Mouse (Mus musculus) skeletal muscle tissue, adult 2 months (tissue): ENCODE measurements around the gene Ube4a.
A peak's percentile ranks its signal among the peaks of the same experiment; 100 is the strongest.

ENCODE experiments used
- DNase-seq: peaks from one replicate; pipeline ENCODE4 v3.0.0-alpha.2; 2012; ENCODE audit warnings: low read depth, low spot score

The Ube4a gene

GRCm38 (mm10) chr9:44965126-44965832 lies at the start of gene Ube4a:
Gene Ube4a, minus strand, starts transcription at chr9:44965600.
- peak; percentile 99 for DNase-seq

- no peak for DNase-seq
These were observed 49.5 kb upstream of the Ube4a start for GRCm38 (mm10) chr9:45014879-45015278.

GRCm38 (mm10) chr9:45011291-45011690 lies 45.9 kb upstream of the Ube4a start:
- no peak for DNase-seq

GRCm38 (mm10) chr9:45010461-45010860 lies 45.1 kb upstream of the Ube4a start:
- DNase-seq, result no peak

- no peak for DNase-seq
These were observed 44.0 kb upstream of the Ube4a start, which contains the start of gene Cd3e for GRCm38 (mm10) chr9:45009180-45010078. Gene Cd3e, minus strand, starts transcription at chr9:45009627.

- DNase-seq, result no peak
These were observed 42.9 kb upstream of the Ube4a start for GRCm38 (mm10) chr9:45008342-45008741.

- DNase-seq, result no peak
These were observed 42.0 kb upstream of the Ube4a start for GRCm38 (mm10) chr9:45007404-45007803.

- no peak for DNase-seq
These were observed 34.8 kb upstream of the Ube4a start for GRCm38 (mm10) chr9:45000249-45000648.

- no peak for DNase-seq
These were observed 34.4 kb upstream of the Ube4a start for GRCm38 (mm10) chr9:44999776-45000175.

GRCm38 (mm10) chr9:44999171-44999570 lies 33.8 kb upstream of the Ube4a start:
- DNase-seq, result peak; percentile 38

- no peak for DNase-seq
These were observed 32.7 kb upstream of the Ube4a start for GRCm38 (mm10) chr9:44998138-44998537.

GRCm38 (mm10) chr9:44996590-44996989 lies 31.2 kb upstream of the Ube4a start:
- no peak for DNase-seq

- no peak for DNase-seq
These were observed 29.6 kb upstream of the Ube4a start for GRCm38 (mm10) chr9:44994962-44995361.

- DNase-seq, result no peak
These were observed 27.9 kb upstream of the Ube4a start for GRCm38 (mm10) chr9:44993268-44993667.

- no peak for DNase-seq
These were observed 26.9 kb upstream of the Ube4a start for GRCm38 (mm10) chr9:44992271-44992670.

- no peak for DNase-seq
These were observed 26.4 kb upstream of the Ube4a start for GRCm38 (mm10) chr9:44991821-44992220.

GRCm38 (mm10) chr9:44986976-44987375 lies 21.6 kb upstream of the Ube4a start:
- no peak for DNase-seq

- peak; percentile 65 for DNase-seq
These were observed 20.9 kb upstream of the Ube4a start for GRCm38 (mm10) chr9:44986242-44986781.

- no peak for DNase-seq
These were observed 20.3 kb upstream of the Ube4a start for GRCm38 (mm10) chr9:44985721-44986161.

GRCm38 (mm10) chr9:44983001-44983400 lies 17.6 kb upstream of the Ube4a start:
- DNase-seq, result no peak

- DNase-seq, result no peak
These were observed 17.1 kb upstream of the Ube4a start for GRCm38 (mm10) chr9:44982531-44982930.

GRCm38 (mm10) chr9:44982081-44982480 lies 16.7 kb upstream of the Ube4a start:
- no peak for DNase-seq
